Mouse (Mus musculus): ENCODE results near the gene Gm21719. TPM values are rescaled to one million over a fixed set of nuclear protein-coding genes. Genes with fewer than 3 reads are reported as not detected.
"Not testable (repeated sequence)": the region's sequence is repeated elsewhere in the genome, so short reads cannot be mapped to it uniquely, and the experiment has no call there.

Gm21719 gene
- not detected in 2 replicates for polyA plus RNA-seq (2016; fragmentation: Nextera tagmentation; extraction: Ambion mirVana)

- not testable (repeated sequence) for H3K4me2 ChIP-seq (replicated peaks); H3K4me1 ChIP-seq; H3K36me3 ChIP-seq; H3K27ac ChIP-seq; H3K9me3 ChIP-seq; ATAC-seq (ENCODE audit: insufficient number of reproducible peaks, insufficient read depth, low FRiP score, low TSS enrichment); H3K9ac ChIP-seq; H3K27me3 ChIP-seq; H3K4me3 ChIP-seq
- WGBS = 64% methylated on average over 1 of the region's 1 CpGs
Measured at GRCm38 (mm10) chrY:6682772-6683171, at the start of gene Gm21719. TSS of gene Gm21719 (minus strand) at chrY:6682872.

Other genes with a start within 250 kb of the Gm21719 start
- not detected in 2 replicates for gene Gm28919, start 99.3 kb downstream of the Gm21719 start, polyA plus RNA-seq (2016; fragmentation: Nextera tagmentation; extraction: Ambion mirVana)
- not detected in 2 replicates for gene Gm20830, start 235.4 kb upstream of the Gm21719 start, polyA plus RNA-seq (2016; fragmentation: Nextera tagmentation; extraction: Ambion mirVana)

Data from embryonic facial prominence, embryonic 12.5 days (tissue).